Mouse (Mus musculus) cerebellum, adult 2 months (tissue): Measurements from ENCODE around the gene Slc5a11.

Source experiments
- CTCF ChIP-seq: fragments of 200-500 bp; IDR thresholded peaks from 2 replicates; pipeline ENCODE4 v1.5.1; 2011; ENCODE audit warnings: low read depth, mild to moderate bottlenecking, control low read depth, low read length, moderate library complexity, borderline replicate concordance; ENCODE audit not compliant: insufficient read depth
- POLR2A ChIP-seq: fragments of 200-500 bp; IDR thresholded peaks from 2 replicates; pipeline ENCODE4 v1.6.1; 2011; ENCODE audit warnings: low read length, control low read depth, borderline replicate concordance; ENCODE audit not compliant: insufficient read depth

GRCm38 (mm10) chr7:123246504-123247084, 32.0 kb downstream of the Slc5a11 start:
- TF ChIP-seq CTCF (no peak), POLR2A (no peak)
